Mouse (Mus musculus) ES-E14 (cell line): ENCODE results near the gene Gne.

Experiments used
- MAFK ChIP-seq: IDR thresholded peaks from 2 replicates; pipeline ENCODE4 v1.6.1; 2014; ENCODE audit warnings: mild to moderate bottlenecking, low read depth, low read length, inconsistent platforms; ENCODE audit not compliant: insufficient read depth
- ZC3H11A ChIP-seq: IDR thresholded peaks from 2 replicates; pipeline ENCODE4 v1.6.1; 2012; ENCODE audit warnings: low read depth, mild to moderate bottlenecking, inconsistent platforms, low read length, borderline replicate concordance

- no peak for TF ChIP-seq MAFK
- no peak for TF ChIP-seq ZC3H11A
These were observed 5.5 kb downstream of the Gne start for GRCm38 (mm10) chr4:44078358-44078933.
